Mouse (Mus musculus): ENCODE data around the gene H60b.
"Not testable (repeated sequence)": the region's sequence is repeated elsewhere in the genome, so short reads cannot be mapped to it uniquely, and the experiment has no call there.

GRCm38 (mm10) chr10:22165328-22166003 is 7.1 kb downstream of the H60b start:
- TF ChIP-seq CTCF (IDR thresholded peaks at IDR 0.05; ENCODE audit: low read depth, low read length); TAL1 (conservative IDR thresholded peaks at IDR 0.05; ENCODE audit: low read depth, low read length); GATA1 (IDR thresholded peaks at IDR 0.05; ENCODE audit: borderline replicate concordance, low read length); GATA2 (IDR thresholded peaks at IDR 0.05; ENCODE audit: borderline replicate concordance, low read depth, low read length): not testable (repeated sequence)
